Mouse (Mus musculus) Patski (cell line): Measurements from ENCODE around the gene Hils1. TPM values are rescaled to one million over a fixed set of nuclear protein-coding genes. Genes with fewer than 3 reads are reported as not detected.
A peak's percentile ranks its signal among the peaks of the same experiment; 100 is the strongest.

Experiments
- ATAC-seq: fragments of 100-300 bp; one replicate; pipeline ENCODE4 v1.8.0; 2021
- CTCF ChIA-PET: fragments of 350-600 bp; sonication (Branson Sonifier 250); formaldehyde crosslinking; loops from one replicate; lab custom pipeline; 2022; ENCODE audit warnings: inconsistent platforms; lab: Charles Lee
- POLR2A ChIA-PET: fragments of 350-600 bp; sonication (Branson Sonifier 250); formaldehyde crosslinking; loops from one replicate; lab custom pipeline; 2022; ENCODE audit warnings: antibody characterized with exemption, inconsistent platforms; lab: Charles Lee
- DNase-seq: peaks from one replicate; pipeline ENCODE4 v3.0.0-alpha.2; 2011; ENCODE audit warnings: low read depth, low spot score
- H3K27me3 ChIP-seq: fragments of 371-371 bp; one replicate; pipeline ENCODE4 v1.5.1; 2021
- CTCF ChIP-seq: fragments of 100-300 bp; IDR thresholded peaks from one replicate; pipeline ENCODE4 v1.5.1; 2021
- in situ Hi-C: fragments of 300-500 bp; cut with MboI; formaldehyde crosslinking; loops from 3 replicates; pipeline ENCODE4 v1.11.1; 2018; ENCODE audit warnings: low pct_unique_long_range_greater_than_20kb, mixed read lengths
- polyA plus RNA-seq: library from polyadenylated mRNA; unstranded; gene quantifications from one replicate; pipeline ENCODE4 v1.2.3, GENCODE M21; 2021

Hils1 gene
- polyA plus RNA-seq, 1 experiment from 2014 or later: not detected

DNA sequence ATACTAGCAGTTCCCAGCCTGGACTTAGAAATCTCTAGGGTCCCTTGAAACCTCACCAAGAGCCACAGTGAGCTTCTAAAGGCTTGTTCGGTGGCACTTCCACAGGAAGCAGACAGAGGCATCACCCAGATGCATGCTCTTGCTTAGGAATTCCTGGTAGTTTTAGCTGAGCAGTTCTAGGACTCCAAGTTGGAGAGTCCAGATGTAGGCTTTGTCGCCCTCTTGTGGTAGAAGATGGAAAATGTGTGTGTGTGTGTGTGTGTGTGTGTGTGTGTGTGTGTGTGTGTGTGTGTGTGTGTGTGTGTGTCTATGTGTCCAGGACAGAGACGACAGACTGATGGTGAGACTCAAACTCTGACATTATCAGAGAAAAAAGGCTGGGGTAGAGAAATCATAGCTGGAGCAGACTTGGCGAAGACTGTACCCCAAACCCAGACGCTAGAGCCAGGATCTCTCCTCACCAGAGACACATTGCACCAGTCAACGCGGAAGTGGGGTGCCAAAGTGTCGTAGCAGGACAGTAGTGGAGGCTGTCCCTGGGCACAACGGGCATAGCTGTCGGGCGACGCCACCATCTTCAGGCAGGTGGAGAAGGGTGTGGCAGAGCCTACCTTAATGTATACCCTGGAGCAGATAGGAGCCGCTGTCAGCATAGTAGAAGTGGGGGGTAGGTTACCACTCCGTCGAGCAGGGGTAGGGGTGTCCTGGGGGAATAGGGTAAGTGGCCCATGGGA lies 3.0 kb downstream of the Hils1 start:
- CTCF ChIA-PET: interaction anchor here (0.7 to 3.5 kb wide), 12 partner anchors 8 to 135 kb away, joined by 3 to 23 read pairs (median 5); partner anchors contain the start of gene Ppp1r9b
- no peaks in the 10 kb centered on the region for H3K27me3 ChIP-seq
- TF ChIP-seq CTCF: peak; percentile 77
- ATAC-seq (no peak), DNase-seq (no peak)
- in situ Hi-C loops: loop anchor here (5.0 kb wide), 1 partner anchor 33 kb away; the partner anchor contains the start of gene Col1a1
- POLR2A ChIA-PET: interaction anchor here (0.6 kb wide), 1 partner anchor 92 kb away, joined by 4 read pairs; no protein-coding TSS in a partner anchor

DNA sequence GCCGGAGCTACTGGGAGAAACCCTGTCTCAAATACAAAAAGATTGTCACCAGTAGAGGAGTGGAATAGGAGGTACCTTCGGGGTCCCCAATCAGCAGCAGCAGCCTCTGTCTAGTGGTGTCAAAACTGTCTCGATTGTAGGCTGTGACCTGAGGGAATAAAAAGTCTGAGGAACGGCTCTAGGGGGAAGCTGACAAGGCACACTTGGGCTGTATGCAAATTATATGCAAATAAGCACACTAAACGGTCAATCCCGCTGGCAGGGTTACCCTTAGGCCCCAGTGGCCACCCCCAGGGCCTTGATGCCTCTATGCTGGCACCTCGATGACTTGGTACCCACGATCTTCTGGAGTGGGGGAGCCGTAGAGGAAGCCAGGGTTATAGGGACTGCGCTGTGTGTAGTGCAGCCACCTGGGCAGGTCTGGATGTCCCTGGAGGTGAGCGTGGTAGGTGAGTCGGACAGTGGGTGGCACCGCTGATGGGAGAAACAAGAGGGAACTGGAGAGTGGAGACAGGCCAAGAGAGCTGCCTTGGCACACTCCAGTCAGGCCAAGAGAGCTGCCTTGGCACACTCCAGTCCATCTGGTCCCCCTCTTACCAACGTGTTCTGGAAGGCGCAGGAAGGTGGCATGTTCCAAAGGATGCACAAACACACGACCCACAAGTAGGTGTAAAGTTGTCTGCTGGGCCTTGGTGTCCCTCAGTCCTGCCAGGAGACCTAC lies 4.7 kb downstream of the Hils1 start:
- no peak for TF ChIP-seq CTCF
- ATAC-seq (no peak), DNase-seq (no peak)
- in situ Hi-C loops: loop anchor here (5.0 kb wide), 1 partner anchor 35 kb away; the partner anchor contains the start of gene Col1a1
- POLR2A ChIA-PET: interaction anchor here (0.5 kb wide), 1 partner anchor 19 kb away, joined by 4 read pairs; the partner anchor contains the start of gene Ppp1r9b
- no peaks in the 10 kb centered on the region for H3K27me3 ChIP-seq
- CTCF ChIA-PET: interaction anchor here (1.2 to 3.5 kb wide), 2 partner anchors 31 to 35 kb away, joined by 4 to 23 read pairs; no protein-coding TSS in a partner anchor

- in situ Hi-C loops: loop anchor here (5.0 kb wide), 1 partner anchor 36 kb away; the partner anchor contains the start of gene Col1a1
- DNase-seq (no peak), ATAC-seq (no peak)
- ChIA-PET CTCF (interaction anchor here (1.2 to 3.5 kb wide), 2 partner anchors 31 to 36 kb away, joined by 4 to 23 read pairs; no protein-coding TSS in a partner anchor), POLR2A (interaction anchor here (0.8 kb wide), 1 partner anchor 17 kb away, joined by 3 read pairs; no protein-coding TSS in a partner anchor)
- no peak for TF ChIP-seq CTCF
- H3K27me3 ChIP-seq: no peaks in the 10 kb centered on the region
Observed at GRCm38 (mm10) chr11:94972887-94973286, 5.5 kb downstream of the Hils1 start.

DNA sequence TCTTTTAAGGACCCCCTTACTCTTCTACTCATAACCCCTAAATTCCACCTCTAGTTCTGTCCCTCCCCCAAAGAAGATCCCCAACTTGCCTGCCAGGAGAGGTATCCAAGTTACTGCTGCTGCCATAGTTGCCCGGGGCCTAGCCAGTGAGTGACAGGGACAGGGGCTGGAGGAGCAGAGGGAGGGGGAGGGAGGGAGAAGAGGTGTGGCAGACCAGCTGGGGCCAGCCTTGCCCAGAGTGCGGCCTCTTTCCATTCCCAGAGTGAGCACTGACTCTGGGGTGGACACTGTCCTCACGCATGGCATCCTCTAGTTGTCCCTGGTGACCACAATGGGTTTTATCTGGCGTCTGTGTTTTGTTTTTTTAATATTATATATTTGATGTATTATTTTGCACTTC lies 5.9 kb downstream of the Hils1 start:
- no peak for ATAC-seq
- in situ Hi-C loops: loop anchor here (5.0 kb wide), 1 partner anchor 36 kb away; the partner anchor contains the start of gene Col1a1
- ChIA-PET POLR2A (interaction anchor here (0.8 kb wide), 1 partner anchor 17 kb away, joined by 3 read pairs; no protein-coding TSS in a partner anchor), CTCF (no interaction called here)
- no peaks in the 10 kb centered on the region for H3K27me3 ChIP-seq
- no peak for DNase-seq
- TF ChIP-seq CTCF: no peak

DNA sequence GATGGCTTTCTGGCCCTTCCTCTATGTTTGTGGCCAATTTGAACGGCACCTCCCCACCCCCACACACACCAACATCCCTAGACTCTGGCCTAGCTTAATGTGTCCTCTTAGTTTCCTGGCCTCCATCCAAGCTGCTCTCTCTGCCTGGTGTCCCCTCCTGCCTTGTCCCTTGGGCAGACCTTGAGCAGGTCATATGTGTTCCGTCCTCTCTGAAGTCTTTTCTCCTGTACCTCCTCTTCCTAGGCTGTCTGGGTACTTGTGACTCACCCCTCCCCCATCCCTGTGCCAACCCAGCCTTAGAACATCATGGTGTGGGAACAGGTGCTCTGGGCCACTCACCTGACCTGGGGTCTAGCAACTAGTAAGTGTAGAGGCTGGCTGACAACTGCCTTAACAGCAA lies 7.6 kb downstream of the Hils1 start:
- in situ Hi-C loops: loop anchor here (5.0 kb wide), 2 partner anchors 38 to 67 kb away; partner anchors contain the start of genes Col1a1 and Pdk2
- no peak for DNase-seq
- ChIA-PET CTCF (interaction anchor here (0.7 to 1.6 kb wide), 2 partner anchors 12 to 16 kb away, joined by 3 read pairs; partner anchors contain the start of gene Ppp1r9b), POLR2A (interaction anchor here (1.1 kb wide), 1 partner anchor 16 kb away, joined by 3 read pairs; the partner anchor contains the start of gene Ppp1r9b)
- no peaks in the 10 kb centered on the region for H3K27me3 ChIP-seq
- ATAC-seq: no peak
- no peak for TF ChIP-seq CTCF

DNA sequence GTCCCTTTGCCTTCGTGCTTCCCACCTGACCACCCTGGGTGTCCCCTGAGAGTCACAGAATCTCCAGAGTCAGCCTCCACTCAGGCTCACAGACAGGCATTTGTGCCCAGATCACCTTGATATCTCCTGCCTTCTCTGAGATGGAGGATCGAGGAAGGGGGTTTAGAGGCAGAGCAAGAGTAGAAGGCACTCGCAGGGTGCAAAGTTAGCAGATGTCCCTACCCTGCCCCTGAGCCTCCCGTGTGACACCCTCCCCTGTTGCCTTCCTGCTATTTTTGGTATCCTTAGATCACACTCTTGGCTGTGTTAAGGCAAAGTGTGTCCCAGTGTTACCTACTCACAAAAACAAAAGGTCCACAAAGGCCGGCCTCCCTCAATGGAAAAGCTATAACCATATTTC lies 8.8 kb downstream of the Hils1 start, which contains the start of gene Sgca:
Gene Sgca, minus strand, starts transcription at position 129 of the 400 bp plus-strand sequence.
- ChIA-PET POLR2A (interaction anchor here (1.1 kb wide), 1 partner anchor 15 kb away, joined by 3 read pairs; the partner anchor contains the start of gene Ppp1r9b), CTCF (interaction anchor here (1.4 to 1.6 kb wide), 4 partner anchors 12 to 40 kb away, joined by 3 to 5 read pairs (median 5); no protein-coding TSS in a partner anchor)
- no peak for ATAC-seq
- in situ Hi-C loops: loop anchor here (5.0 kb wide), 1 partner anchor 66 kb away; the partner anchor contains the start of gene Pdk2
- no peak for DNase-seq
- TF ChIP-seq CTCF: no peak
- no peaks in the 10 kb centered on the region for H3K27me3 ChIP-seq

DNA sequence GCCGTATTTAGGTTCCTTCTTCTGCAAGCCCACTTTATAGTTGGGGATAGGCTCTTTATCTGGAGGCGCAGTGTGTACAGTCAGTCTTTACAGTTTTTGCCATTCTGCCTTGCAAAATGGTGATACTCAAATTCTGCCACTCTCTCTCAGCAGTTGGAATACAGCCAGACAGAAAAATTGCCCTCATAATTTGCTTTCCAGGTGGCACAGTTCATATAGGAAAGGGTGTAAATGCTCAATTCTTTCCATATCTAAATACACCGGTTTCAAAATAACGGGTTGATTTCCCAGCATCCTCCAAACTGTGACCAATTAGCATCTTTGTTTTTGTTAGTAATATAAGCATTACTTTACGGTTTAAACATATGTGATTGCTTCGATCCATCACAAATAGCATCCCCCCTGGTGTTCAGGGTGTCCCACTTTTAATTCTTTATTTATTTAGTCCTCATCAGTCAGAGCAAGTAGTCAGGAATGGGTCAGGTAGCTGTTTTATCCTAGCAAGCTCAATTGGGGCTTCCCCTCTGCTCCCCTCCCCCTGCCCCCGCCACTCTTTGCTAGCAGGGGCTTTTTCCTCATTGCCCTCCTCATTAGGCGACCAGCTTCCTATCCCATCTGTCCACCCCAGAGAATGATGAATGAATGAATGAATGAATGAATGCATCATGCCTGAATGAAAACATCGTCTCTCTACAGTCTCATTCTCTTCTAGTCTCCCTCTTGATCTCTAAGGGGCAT lies 11.0 kb downstream of the Hils1 start:
- ChIA-PET CTCF (interaction anchor here (0.8 to 2.4 kb wide), 8 partner anchors 10 to 134 kb away, joined by 3 to 13 read pairs (median 5); partner anchors contain the start of gene Pdk2), POLR2A (no interaction called here)
- ATAC-seq (no peak), DNase-seq (no peak)
- no peaks in the 10 kb centered on the region for H3K27me3 ChIP-seq
- in situ Hi-C loops: loop anchor here (5.0 kb wide), 1 partner anchor 64 kb away; the partner anchor contains the start of gene Pdk2
- no peak for TF ChIP-seq CTCF

DNA sequence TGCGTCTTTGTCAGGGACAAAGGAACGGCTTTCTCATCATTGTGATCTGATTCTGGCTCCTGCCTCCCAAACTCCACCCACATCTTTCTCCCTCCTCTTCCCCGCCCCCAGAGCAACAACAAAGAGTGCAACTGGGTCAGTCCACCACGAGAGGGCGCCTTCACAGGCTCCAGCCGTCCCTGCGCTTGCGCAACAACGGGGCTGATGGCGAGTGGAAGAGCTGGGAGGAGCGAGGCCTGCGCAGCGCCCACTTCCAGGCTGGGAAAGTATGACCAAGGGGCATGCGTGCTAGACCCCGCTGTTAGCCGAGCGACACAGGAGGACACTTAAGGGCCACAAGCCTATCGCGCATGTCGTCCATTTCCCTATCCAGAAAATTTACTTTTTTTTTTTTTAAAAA lies 11.6 kb downstream of the Hils1 start:
- in situ Hi-C loops: loop anchor here (5.0 kb wide), 1 partner anchor 63 kb away; the partner anchor contains the start of gene Pdk2
- no peak for DNase-seq
- ChIA-PET CTCF (interaction anchor here (0.8 to 2.4 kb wide), 6 partner anchors 10 to 133 kb away, joined by 3 to 13 read pairs (median 5); no protein-coding TSS in a partner anchor), POLR2A (interaction anchor here (1.6 kb wide), 1 partner anchor 11 kb away, joined by 6 read pairs; no protein-coding TSS in a partner anchor)
- peak; percentile 98 for TF ChIP-seq CTCF
- H3K27me3 ChIP-seq: no peaks in the 10 kb centered on the region
- ATAC-seq: peak; percentile 62
